Mouse (Mus musculus) lung, adult 2 months (tissue): Measurements from ENCODE around the gene Usp15.

ENCODE experiments used
- CTCF ChIP-seq: fragments of 200-500 bp; IDR thresholded peaks from 2 replicates; pipeline ENCODE4 v1.5.1; 2011; ENCODE audit warnings: mild to moderate bottlenecking, low read length, control low read depth; ENCODE audit not compliant: insufficient read depth
- POLR2A ChIP-seq: fragments of 200-500 bp; IDR thresholded peaks from 2 replicates; pipeline ENCODE4 v1.6.1; 2011; ENCODE audit warnings: low read depth, mild to moderate bottlenecking, control low read depth, low read length, borderline replicate concordance; ENCODE audit errors: extremely low read depth

- TF ChIP-seq CTCF, result no peak
- no peak for TF ChIP-seq POLR2A
These were observed 50.4 kb downstream of the Usp15 start for GRCm38 (mm10) chr10:123146349-123146748.
